Mouse (Mus musculus): Measurements from ENCODE around the gene Vsx2.
A peak's percentile ranks its signal among the peaks of the same experiment; 100 is the strongest.
"Not testable (repeated sequence)": the region's sequence is repeated elsewhere in the genome, so short reads cannot be mapped to it uniquely, and the experiment has no call there.

The Vsx2 gene

DNA sequence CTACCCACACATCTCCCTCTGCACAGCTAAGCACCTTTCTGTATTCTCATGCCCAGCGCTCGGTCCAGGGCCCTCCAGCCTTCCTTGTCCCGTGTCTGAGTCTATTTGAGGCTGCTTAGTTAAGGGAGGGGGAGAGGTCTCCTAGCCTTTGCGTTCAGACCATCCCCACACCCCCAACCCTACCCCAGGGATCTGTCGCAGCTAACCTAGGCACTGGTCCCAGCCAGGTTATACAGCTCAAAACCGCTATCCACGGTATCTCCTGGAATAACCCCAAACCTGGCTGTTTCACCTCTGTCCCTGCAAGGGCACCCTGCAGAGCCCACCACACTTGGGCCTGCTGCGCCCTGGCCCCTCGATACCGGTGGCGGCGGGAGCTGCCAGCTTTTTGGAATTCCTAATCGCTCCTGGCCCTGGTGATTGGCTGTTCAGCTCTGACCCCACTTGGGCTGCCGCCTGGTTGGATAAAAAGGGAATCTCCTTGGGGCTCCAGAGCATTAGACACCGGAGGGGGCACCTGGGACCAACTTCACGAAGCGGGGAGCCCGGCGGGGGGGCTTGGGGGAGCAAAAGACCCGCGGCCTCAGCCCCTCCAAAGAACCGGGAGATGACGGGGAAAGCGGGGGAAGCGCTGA, at the start of gene Vsx2:
Gene Vsx2, plus strand, starts transcription at position 427 of the 635 bp plus-strand sequence.
- no peak for DNase-seq

DNA sequence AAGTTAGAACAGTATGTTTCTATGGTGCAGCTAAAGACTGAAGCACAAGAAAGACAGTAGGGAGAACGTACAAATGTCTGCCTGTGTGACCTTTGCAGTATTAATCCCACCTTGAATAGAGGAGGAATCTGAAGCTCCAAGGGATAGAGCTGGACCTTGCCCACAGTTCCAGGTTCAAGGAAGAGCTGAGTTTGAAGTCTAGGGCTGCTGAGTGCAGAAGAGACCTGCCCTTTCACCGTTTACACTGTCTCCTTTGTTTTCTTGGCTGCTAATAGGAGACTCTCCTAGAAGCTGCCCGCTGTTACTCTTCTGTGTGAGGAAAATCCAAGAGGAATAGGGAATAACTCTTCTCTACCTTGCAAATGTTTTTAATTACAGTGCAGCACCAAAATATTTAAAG, 45.8 kb upstream of the Vsx2 start:
- DNase-seq, result no peak

GRCm38 (mm10) chr12:84524147-84525050, 45.2 kb upstream of the Vsx2 start:
- DNase-seq, result no peak

GRCm38 (mm10) chr12:84525422-84525821, 44.1 kb upstream of the Vsx2 start:
- no peak for DNase-seq

GRCm38 (mm10) chr12:84530426-84530825, 39.1 kb upstream of the Vsx2 start:
- DNase-seq, result no peak

DNA sequence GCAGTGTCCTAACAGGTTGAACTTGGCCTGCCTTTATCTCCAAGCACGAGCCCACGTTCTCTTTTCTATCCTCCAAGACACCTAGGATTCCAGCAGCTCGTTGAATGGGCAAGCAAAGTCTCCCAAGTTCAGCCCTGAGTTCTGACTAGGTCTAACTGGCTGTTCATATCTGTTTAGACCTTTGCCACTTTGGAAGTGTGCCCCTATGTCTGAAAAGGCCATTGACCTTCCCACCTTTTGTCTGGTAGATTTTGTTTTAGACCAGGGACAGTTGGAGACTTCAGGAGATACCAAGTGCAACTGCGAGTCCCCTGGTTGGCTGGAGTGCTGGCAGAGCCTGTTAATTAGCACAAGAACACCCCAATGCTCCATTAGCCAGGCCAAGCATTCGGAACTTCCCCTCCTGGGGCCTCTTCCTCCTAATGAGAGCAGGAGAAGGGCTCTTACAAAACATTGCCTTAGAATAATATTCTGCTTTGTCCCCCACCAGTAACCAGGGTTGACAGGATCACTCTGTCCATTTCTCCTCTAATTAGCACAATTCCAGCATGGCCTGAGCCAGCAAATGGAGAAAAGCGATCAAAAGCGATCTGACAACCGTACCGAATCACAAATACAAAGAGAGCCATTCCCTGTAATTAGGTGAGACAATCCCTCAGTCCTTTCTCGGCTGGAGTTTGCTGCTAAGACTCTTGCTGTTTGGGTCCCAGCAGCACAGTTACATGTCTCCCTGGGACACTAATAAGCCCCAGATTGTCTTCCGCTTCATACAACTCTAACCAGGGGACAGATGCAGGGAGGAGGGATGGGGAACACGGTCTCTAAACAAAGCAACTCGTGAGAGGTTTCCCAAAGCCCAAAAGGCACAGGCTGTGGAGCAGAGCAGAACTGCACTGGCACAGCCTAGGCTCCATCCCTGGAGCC, 37.4 kb upstream of the Vsx2 start:
- no peak for DNase-seq

- no peak for DNase-seq
Observed at GRCm38 (mm10) chr12:84532830-84533199, 36.7 kb upstream of the Vsx2 start.

DNA sequence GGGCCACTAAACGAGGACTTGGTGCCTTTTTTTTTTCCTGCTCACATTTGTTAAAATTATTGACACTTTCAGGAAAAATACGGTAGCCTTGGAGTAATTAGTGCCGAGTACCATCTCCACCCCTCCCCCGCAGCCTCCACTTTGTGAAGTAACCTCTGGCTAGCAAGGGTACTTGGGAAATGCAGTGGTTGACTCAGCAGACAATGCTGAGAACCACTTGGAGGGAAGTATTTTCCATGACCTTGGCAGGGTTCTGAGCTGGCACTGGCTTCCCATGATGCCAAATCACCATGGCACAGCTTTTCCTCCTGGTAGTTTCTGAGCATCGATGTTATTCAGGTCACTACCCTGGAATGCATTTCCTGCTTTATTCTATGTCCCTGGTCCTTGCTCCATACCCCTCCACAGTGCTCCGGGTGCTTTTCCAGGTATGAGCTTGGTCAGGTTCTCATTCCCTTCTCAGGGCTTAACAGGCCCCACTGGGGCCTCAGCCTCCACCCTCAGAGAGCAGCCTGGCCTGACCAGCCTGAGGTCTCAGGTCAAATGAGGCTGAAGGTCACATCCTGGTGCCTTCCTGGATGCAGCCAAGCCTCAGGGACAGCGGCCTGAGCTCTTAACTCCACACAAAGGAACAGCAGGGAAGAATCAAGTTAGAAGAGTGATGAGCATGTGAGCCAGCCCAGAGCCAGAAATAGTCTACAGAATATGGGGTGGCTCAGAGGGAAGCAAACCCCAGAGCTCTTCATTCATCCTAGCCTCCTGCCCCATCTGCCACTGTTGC, 35.7 kb upstream of the Vsx2 start:
- DNase-seq, result no peak

DNA sequence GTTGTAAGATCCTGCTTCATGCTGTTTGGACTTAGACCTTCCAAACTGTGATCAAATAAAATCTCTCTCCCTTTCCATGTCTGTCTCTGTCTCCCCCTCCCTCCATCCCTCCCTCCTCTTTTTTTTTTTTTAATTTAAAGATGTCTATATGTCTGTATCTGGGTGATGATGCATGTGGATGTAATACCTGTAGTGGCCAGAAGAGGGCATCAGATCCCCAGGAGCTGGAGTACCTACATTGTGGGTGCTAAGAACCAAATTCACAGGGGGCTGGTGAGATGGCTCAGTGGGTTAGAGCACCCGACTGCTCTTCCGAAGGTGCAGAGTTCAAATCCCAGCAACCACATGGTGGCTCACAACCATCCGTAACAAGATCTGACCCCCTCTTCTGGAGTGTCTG, 30.0 kb upstream of the Vsx2 start:
- not testable (repeated sequence) for DNase-seq

- no peak for DNase-seq
Observed at GRCm38 (mm10) chr12:84541391-84541958, 28.1 kb upstream of the Vsx2 start.

- DNase-seq, result peak in 1 of 2 experiments; percentile 55
Observed at GRCm38 (mm10) chr12:84546028-84546427, 23.5 kb upstream of the Vsx2 start.

DNA sequence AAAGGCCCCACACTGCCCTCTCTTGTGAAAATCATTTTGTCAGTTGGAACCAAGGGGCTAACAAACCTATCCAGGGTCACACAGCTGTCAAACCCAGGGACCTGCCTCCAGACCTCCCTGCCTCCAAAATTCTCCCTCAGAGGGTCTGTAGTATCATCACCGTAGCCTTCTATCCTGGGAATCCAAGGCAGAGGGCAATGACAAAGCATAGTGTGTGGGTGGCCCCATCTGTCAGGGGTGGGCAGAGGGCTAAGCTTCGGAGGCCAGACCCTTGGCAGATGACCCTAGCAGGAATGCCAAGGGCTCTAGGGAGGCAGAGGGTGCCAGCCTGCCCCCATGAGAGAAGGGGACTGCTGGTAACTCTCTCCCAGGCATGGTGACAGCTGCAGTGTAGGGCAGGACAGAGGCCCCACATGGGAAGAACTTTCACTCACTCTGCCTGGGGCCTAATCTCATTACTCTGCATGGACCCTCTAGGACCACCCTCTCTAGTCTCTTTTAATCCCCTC, 22.9 kb upstream of the Vsx2 start:
- no peak for DNase-seq

GRCm38 (mm10) chr12:84548251-84548650, 21.3 kb upstream of the Vsx2 start:
- DNase-seq, result no peak

GRCm38 (mm10) chr12:84555218-84555617, 14.3 kb upstream of the Vsx2 start:
- no peak for DNase-seq

GRCm38 (mm10) chr12:84562558-84562957, 7.0 kb upstream of the Vsx2 start:
- no peak for DNase-seq

DNA sequence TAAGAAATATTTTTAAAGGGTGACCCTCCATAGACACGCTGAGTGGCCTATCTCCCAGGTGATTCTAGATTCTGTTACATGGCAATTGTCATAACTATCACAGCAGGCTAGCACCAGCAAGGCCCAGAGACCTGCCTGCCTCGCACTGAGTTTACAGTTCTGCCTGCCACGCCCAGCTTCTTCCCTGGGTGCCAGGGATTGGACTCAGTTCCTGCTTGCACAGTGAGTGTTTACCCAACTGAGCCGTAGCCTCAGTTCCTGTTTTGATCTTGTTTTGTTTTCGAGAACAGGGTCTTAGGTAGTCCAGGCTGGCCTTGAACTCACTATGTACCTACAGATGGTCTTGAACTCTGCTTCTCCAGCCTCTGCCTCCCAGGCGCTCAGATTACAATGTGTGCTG, 2.0 kb upstream of the Vsx2 start:
- DNase-seq, result no peak

GRCm38 (mm10) chr12:84569976-84570693, 573 bp downstream of the Vsx2 start:
- no peak for DNase-seq

GRCm38 (mm10) chr12:84570694-84571415, 1.3 kb downstream of the Vsx2 start:
- no peak for DNase-seq

DNA sequence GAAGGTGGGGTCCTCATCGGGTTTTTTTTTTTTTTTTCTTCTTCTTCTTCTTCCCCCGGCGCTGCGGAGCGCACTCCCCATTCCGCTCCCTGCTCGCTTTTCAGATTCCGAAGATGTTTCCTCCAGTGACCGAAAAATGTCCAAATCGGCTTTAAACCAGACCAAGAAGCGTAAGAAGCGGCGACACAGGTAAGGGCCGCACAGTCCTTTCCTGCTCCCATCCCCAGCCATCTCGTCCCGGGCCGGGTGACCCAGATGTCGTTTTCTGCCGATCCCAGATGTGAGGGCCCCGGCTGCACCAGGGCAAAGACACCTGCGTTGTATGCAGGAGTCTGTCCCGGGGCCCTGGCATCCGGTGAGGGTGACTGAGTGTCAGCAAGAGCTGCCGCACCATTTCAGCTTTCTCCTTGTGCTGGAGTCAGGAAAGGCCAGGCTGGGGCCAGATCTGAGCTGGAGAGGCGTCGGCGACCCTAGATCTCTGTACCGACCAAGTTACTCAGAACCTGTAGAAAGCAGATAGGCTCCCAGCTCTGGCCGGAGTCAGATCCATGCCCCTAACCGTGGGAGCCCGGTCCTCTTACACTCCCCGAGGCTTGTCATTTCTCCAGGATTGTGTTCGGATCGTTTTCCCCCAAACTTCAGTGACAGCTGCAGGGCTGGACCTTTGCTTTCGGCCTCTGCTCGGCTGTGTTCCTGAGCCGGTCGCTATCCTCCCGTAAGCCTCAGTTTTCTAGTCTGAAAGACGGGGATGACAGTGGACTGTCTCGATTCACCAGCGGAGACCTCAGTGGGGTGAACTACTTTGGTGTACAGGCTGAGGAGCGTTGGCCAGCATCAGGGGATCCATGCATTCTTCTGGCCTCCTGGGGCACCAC, 2.1 kb downstream of the Vsx2 start:
- no peak for DNase-seq

Data from spleen, adult 18-20 months (tissue).